Mouse (Mus musculus) MN1 (cell line): ENCODE measurements around the gene Ap2b1.

Experiments used
- DNase-seq: peaks from one replicate; pipeline ENCODE4 v3.0.0-alpha.2; 2016; ENCODE audit warnings: low spot score

Ap2b1 gene

DNA sequence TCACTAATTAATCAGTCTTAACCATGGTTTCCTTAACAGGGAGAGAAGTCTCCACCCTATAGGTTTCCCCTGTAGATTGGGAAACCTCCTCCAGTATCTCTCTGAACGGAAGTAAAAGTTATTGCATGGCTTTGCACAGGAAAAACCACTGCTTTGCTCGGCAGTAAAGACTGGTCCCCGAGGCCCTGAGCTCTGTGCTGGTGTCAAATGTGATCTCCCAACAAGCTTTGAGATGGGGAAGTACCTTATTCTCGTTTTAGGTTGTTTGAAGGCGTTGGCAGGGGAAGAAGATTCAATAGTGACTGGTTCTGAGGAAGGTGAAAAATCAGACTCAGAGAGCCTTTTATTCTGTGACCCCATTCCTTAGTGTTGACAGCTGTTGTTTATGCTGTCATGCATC is 99.9 kb downstream of the Ap2b1 start:
- no peak for DNase-seq

DNA sequence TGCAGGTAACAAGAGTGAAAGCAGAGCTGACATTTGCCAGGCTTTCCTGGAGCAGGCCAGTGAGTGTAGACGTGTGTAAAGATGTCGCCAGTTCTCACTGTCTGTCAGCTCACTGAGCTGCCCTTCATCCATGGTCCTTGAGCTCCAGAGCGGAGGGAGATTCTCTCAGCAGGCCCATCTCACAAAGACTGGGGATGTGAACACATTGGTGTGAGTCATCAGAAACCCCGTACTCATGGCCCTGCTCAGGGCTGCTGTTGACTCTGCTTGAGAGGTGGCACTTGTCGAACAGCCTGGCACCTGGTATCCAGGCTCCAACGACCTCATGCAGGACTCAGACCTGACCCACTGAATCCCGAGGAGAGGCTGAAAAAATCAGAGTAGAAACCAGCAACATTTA is 105.0 kb downstream of the Ap2b1 start:
- no peak for DNase-seq

DNA sequence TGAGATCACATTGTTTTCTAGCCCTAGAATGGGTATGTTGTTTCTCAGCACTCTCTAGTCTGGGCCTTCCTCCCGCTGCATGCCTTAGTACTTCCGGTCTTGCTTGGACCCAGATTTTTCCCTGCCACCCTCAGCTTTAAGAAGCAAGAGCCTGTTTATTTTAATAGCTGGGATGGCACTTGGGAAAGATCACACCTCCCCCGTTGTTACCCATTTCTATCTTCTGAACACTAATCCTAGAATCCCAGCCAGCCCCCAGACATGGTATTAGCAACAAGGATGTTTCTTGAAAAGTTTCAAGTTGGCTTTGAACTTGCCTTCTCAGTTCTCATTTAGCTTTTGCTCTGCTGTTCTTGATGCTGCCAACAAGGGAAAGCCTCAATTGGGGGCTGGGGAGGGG is 107.6 kb downstream of the Ap2b1 start:
- no peak for DNase-seq

DNA sequence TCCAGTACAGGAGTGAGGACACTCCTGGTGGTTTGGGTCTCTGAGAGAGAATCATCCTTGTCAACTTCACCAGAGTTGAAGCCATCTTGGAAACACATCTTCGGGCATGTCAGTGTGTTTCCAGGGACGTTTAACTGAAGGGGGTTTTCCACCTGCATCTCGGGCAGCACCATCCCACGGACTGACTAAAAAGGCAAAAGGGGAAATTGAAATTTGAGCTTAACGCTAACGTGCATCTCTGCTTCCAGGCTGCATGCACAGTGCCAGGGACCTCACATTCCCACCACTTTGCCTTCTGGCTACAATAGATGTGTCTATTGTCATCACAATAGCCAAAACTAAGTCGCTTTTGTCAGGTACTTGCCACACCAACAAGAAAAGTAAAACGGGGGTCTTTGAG is 109.4 kb downstream of the Ap2b1 start:
- DNase-seq: no peak

DNA sequence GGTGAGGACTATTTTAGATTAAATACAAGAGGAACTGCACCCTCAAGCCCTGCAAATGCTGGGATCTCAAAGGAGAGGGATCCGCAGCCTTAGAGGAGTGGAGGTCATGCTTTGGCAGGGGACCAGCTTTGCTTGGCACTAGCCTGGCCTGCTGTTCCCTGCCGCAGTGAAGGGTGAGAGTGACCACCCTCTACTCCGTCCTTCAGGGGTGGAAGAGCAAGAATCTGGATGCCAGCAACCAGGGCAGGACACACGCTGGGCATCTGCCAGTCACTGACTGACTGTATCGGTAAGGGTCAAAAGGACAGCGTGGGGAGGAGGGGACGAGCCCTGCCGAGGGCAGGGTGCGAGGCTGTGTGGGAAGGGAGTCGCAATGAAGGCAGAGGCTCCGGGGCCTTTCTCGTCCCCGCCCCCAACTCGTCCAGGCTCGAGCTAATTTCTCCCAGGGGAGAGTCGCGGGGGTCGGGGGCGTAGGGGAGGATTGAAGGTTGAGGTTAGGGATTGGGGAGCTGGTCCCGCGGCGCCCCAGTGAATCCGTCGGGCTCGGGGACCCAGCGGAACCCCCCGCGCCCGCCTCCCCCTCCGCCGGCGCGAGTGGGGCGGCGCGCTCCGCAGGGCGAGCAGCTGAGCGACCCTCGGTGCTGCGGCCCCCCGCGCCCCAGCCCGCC is 110.4 kb downstream of the Ap2b1 start, which contains the start of gene Rasl10b:
Gene Rasl10b, plus strand, starts transcription at position 51 of the 668 bp plus-strand sequence.
- peak; percentile 54 for DNase-seq

DNA sequence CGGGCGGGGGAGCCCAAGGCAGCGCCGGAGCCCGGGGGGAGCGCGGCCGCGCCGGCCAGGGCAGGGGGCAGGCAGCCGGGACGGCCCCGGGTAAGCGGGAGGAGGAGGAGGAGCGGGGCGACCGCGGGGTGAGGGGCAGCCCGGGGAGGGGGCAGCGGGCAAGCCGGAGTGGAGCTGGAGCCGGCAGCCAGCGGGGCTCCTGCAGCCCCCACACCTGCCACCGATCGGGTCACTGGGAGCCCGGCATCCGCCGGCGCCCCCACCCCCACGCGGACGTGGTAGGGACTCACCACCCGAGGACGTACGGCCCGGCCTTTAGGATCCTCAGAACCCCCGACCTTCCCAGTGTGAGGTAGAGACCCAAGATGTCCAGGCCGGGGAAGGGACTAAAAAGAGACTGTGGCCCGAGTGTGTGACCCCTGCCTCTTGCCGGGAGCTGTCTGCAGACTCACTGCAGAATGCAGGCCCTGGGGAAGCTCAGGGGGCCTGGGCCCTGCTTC is 111.0 kb downstream of the Ap2b1 start:
- peak; percentile 20 for DNase-seq

DNA sequence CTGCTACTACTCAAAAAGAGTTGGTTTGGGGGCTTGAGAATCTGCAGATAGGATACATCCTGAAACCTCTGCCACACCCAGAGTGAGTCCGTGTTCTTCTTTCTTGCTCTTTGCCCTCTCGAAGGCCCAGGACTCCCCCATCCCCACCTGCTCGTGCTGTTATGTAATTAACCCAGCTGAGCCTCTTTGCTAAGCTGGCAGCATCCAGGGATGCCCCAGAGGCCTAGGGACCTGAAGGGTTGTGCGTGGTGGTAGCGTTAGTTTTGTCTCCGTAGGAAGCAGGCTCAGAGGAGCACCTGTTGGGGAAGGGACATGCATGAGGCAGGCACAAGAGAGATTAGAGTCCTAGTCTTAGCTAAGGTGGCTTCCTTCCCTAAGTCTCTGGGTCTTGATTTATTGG is 111.7 kb downstream of the Ap2b1 start:
- DNase-seq: no peak

DNA sequence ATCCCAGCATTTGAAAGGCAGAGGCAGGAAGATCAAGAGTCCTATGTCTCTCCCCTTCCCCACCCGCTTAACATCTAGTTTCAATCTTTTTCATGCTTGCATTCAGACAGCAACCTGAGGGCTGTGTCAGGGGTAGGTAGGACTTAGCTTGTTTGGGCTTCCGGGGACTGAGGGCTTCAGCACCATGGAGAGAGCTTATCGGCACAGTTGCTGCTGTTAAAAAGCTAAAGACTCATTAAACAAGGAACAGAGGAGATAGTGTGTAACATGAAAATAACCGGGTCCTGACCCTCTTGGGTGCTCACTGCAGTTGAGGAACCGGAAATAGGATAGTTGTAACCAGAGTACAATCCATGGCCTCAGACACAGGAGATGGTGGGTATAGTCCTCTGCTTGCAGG is 118.3 kb downstream of the Ap2b1 start:
- DNase-seq: no peak

DNA sequence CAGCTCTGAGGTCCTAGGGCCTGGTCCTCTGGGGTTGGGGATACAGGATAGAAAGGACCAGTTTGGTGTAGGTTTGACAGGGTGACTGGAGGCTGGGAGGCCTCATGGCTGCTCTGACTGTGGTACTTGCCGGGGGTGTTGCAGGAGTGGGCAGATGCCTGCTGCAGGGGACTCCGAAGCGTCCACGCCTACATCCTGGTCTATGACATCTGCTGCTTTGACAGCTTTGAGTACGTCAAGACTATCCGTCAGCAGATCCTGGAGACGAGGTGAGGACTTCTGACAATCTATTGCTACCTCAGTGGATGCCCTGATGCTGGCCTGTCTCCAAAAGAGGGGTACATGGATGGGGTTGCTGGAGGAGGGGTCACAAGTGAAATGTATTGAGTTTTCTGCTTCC is 118.9 kb downstream of the Ap2b1 start:
- no peak for DNase-seq

DNA sequence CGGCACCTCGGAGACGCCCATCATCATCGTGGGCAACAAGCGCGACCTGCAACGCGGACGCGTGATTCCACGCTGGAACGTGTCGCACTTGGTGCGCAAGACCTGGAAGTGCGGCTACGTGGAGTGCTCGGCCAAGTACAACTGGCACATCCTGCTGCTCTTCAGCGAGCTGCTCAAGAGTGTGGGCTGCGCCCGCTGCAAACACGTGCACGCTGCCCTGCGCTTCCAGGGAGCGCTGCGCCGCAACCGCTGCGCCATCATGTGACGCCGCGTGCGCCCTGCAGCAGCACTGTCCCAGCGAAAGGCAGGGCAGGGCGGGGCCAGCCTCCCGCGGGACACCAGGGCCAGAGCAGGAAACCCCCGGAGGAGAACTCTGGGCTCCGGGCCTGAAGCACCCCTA is 119.7 kb downstream of the Ap2b1 start:
- no peak for DNase-seq

DNA sequence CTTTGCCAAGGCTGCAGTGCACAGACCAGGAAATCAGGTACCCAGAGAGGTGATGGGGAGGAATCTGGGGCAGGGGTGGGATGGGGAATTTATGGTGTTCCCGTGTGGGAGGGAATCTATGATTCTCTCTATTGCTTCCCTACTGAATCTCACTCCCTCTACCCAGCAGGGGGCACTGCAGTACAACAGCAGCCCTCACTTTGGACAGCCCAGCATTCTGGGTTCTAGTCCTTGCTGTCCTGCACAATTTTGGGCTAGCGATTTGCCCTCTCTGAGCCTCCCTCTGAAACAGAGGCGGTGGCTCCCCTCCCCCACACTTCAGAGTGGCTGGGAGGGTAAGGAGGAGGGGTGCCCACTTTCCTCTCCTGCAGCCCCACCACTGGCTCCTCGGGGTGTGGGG is 121.5 kb downstream of the Ap2b1 start:
- DNase-seq: no peak

DNA sequence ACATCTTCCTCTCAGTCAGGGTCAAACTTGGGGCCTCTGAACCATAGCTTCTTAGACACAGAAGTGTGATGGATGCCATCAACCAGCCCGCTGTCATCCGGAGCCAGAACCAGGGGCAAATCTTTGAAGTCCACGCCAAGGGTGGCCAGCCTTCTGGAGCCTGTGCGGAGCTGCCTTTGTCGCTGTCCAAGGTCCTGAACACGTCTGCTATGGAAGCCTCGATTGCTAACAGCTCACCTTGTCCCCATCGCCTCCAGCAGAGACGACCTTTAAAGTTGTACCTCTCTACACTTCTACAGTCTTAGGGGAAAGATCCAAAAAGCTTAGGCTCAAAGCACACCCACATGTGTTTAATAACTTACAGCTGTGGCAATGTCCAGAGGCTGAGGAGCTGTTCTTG is 122.5 kb downstream of the Ap2b1 start:
- no peak for DNase-seq

DNA sequence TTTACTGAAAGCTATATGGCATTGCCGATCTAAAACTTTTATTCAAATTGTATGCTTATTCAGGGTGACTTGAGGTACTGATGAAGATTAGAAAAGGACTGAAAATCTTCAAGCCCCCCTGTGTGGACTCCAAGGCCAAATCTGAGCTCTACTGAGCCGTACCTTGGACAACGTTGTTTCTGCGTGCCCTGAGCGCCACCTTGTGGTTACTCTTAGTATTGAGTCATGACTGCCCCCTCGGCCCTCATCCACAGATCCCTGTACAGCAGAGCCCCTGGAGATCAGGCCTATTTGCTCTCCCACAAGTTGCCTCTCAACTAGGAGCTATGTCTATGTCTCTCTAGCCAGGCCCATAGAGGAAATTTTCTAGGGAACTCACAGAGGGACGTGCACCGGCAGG is 125.9 kb downstream of the Ap2b1 start:
- DNase-seq: peak; percentile 77

DNA sequence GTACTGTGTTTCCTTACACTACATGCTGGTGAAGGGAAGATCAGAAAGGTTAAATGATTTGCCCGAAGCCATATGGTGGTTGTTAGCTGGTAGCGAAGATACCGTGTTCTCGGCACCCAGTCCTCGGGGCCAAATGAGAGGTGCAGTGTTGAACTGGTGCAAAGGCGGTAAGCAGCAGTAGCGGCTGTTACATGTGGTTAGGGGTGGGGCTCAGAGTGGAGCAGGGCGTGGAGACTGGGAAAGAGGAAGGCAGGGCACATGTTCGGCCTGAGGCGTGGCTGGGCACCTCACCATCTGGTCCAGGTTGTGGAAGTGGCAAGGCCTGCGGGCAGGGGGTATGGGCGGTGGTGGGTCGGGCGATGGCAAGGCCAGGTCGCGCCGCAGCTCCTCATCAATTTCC is 128.1 kb downstream of the Ap2b1 start:
- DNase-seq: peak; percentile 54

DNA sequence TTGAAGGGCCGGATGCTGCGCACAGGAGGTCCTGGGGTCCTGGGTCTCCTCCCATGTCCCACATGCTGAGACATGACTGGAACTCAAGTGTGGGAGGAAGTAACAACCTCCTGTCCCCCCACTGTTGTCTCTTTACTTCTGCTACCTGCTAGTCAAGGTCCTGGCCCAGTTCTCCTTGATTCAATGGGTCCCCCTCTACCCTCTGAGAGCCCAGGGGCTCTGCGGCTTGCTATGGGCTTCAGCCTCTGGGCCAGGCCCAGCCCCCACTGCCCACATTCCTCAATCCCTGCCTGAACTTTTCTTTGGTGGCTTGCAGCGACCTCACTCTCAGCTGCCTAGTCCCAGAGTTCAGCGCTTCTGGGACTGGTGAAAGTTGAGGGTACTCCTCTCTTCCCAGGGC is 130.5 kb downstream of the Ap2b1 start, which contains the start of gene Gas2l2:
Gene Gas2l2, minus strand, starts transcription at position 101 of the 400 bp plus-strand sequence.
- DNase-seq: no peak

DNA sequence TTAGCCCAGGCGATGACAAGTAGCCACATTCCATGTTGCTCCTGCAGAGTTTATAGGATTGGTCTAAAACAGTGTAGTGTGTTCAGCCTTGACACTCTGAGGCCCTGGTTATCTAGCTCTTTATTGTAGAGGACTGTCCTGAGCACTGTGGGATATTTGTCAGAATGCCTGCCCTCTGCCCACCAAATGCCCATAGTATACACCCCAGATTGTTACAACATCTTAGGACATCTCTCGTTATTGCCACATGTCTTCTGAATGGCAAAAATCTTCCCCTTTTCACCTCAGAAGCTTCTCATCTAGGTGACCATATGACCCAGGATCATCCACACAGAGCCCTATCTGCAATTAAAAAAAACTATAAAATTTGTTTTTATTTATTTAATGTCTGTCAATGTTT is 133.7 kb downstream of the Ap2b1 start:
- DNase-seq: no peak

DNA sequence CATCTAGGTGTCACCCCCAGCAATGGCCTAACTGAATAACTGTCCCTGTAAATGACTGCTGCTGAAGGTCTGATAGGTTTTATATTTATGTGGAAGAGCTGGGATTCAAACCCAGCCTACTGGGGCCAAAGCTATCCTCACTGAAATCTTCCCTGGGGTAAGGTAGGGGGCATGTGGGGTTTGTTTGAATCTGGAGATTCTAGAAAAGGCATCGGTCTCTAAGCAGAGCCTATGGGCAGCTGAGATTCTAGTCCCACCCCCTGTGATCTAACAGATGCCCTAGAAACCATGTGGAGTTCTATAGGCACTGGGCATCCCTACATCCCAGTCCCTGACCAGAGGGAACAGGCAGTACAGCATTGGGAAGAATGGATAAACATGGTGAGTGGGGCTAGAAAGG is 138.6 kb downstream of the Ap2b1 start, which contains the start of gene 1700020L24Rik:
Gene 1700020L24Rik, plus strand, starts transcription at position 301 of the 400 bp plus-strand sequence.
- DNase-seq: no peak

DNA sequence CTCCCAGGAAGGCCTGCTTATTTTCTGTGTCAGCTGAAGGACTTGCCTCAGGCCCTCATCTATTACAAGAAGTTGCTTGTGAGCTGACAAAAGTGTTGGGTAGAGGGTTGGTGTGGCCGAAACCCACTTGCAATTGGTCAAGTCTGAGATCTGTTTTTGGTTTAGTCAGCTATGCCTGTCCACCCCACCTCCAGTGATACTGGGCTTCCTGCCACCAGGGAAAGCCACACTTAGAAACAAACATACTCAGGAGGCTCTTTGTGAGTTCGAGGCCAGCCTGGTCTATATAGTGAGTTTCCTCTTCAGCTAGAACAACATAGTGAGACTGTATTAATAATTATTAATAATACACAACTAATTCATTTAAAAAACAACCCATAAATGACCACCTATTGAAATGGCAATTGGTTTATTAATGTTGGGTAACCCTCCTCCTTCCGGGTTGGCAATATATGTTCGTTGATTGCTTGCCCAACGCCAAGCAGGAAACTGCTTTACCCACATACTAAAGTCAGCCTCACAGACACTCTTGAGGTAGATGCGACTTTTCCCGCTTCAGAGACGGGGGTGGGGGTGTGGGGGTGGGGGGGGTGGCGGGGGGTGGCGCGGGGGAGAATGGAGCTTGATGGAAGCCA is 140.7 kb downstream of the Ap2b1 start:
- DNase-seq: no peak

DNA sequence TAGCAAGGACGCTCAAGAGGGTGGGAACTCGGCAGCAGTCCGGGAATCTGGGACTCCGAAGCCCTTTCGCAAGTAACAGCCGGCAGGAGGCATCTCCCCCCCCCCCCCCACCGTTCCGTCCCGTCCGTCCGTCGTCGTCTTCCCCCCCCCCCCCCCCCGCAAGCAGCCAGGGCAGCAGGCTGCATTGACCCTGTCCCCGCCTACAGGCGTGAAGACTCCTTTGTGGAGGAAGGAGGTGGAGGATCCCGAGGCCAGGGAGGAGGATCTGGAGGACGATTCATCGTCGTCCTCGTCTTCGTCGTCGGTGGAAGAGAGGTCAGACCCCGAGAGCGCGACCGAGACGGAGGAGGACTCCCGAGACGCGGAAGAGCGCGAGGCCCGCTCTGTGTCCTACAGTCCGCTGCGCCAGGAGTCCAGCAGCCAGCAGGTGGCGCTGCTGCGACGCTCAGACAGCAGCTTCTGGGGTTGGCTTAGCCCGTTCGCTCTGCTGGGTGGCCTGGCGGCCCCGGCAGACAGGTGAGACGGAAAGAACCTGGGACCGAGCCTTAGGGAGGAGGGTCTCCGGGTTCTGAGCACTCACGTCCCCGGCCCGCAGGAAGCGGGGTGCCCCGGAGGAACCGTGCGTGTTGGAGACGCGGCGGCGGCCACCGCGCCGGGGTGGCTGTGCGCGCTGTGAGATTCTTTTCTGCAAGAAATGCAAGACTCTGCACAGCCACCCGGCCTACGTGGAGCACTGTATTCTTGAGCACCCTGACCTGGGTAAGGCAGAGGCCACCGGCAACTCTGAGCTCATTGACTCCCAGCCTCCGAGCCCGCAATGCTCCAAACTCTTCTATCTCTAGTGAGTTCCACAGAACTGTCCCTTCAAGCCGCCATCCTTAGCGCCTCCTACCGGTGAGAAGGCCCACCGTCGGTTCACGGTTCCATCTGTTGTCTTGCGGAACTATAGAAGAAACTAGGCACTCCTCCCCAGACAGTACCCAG is 141.5 kb downstream of the Ap2b1 start:
- DNase-seq: peak; percentile 93

DNA sequence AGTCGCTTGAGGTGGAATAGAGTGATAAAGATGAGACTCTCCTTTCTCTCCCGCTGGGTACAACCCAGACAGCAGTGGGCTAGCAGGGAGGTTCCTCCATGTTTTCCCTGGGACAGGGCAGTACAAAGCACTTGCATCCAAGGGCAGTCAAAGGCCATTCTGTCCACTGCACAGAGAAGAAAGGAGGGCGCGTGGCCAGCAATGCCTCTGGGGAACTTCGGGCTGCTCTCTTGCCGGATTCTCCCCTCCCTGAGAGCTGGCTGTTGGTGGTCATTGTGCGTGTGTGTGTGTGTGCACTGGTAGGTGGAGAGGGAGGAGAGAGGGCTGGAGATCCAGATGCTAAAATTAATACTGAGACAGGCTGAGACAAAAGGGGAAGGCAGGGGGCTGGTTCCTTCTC is 142.4 kb downstream of the Ap2b1 start:
- DNase-seq: peak; percentile 43

DNA sequence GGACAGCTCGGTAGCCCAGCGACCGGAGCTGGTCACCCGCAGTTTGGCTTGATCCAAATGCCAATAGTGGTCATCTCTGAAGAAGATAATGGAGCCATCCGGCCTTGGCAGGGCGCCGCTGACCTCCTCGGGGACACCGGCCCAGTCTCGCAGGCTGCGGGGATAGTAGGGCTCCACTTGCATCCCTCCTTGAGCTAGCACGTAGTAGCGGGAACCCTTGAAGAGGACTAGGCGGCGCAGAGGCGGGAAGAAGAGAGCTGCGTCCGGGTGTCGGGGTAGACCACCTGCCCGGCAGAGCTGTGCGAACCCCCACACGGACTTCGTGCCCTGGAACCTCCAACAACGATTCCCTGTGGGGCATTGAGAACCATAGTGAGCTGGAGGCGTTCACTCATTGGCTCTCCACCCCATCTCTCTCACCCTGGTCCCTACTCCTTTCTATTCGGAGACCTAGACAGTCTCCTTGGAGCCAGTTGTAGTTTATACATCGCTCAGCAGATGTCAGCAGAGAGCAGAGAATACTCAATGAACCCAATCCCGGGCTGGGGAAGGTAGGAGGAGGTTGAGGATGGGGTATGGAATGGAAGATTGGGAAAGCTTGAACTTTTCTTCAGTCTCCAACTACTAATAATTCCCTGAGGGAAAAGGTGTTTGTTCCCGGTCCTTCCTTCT is 143.9 kb downstream of the Ap2b1 start:
- peak; percentile 79 for DNase-seq

DNA sequence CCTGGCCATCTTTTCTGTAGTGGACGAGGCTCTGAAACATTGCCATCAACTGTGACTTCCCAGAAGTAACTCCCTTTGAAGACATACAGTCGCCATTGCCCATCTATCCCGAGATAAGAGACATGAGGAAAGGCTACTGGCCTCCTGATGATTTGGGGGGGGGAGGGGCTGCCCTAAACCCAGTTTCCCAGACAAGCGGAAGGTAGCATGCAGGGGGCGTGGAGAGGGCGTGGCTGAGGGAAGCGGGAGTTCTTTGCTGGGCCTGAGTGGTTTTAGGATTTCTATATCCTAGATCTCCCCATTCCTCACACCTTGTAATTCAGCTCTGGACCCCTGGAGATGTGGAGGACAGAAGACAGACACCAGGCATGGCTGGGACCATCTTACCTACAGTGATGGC is 145.0 kb downstream of the Ap2b1 start:
- no peak for DNase-seq
